Mouse (Mus musculus) midbrain, embryonic 11.5 days (tissue): ENCODE results near the gene Vps13d. TPM values are rescaled to one million over a fixed set of nuclear protein-coding genes. Genes with fewer than 3 reads are reported as not detected.

ENCODE experiments used
- ATAC-seq: fragments of 200-750 bp; cut with Nextera tagmentation; 2 replicates; pipeline ENCODE4 v1.8.0; 2017; ENCODE audit warnings: moderate TSS enrichment, moderate library complexity; ENCODE audit not compliant: low FRiP score
- DNase-seq: peaks from one replicate; pipeline ENCODE4 v3.0.0; 2015; ENCODE audit warnings: low spot score; ENCODE audit errors: missing footprints
- H3K27ac ChIP-seq: fragments of 300-500 bp; sonication (generic); 2 replicates; pipeline ENCODE4 v1.5.1; 2014; ENCODE audit warnings: low read depth, low read length
- H3K27me3 ChIP-seq: fragments of 300-500 bp; sonication (generic); 2 replicates; pipeline ENCODE4 v1.6.1; 2014; ENCODE audit warnings: mild to moderate bottlenecking, low read length, moderate library complexity, mixed read lengths; ENCODE audit not compliant: control insufficient read depth, insufficient read depth
- H3K36me3 ChIP-seq: fragments of 300-500 bp; sonication (generic); 2 replicates; pipeline ENCODE4 v1.6.1; 2014; ENCODE audit warnings: mild to moderate bottlenecking, low read length, moderate library complexity, mixed read lengths; ENCODE audit not compliant: control insufficient read depth, insufficient read depth
- H3K4me1 ChIP-seq: fragments of 300-500 bp; sonication (generic); 2 replicates; pipeline ENCODE4 v1.6.1; 2014; ENCODE audit warnings: low read length; ENCODE audit not compliant: control insufficient read depth, insufficient read depth
- H3K4me2 ChIP-seq: fragments of 300-500 bp; sonication (generic); 2 replicates; pipeline ENCODE4 v1.6.1; 2014; ENCODE audit warnings: mild to moderate bottlenecking, moderate library complexity
- H3K4me3 ChIP-seq: fragments of 300-500 bp; sonication (generic); 2 replicates; pipeline ENCODE4 v1.5.1; 2014; ENCODE audit warnings: low read depth, low read length
- H3K9ac ChIP-seq: fragments of 300-500 bp; sonication (generic); 2 replicates; pipeline ENCODE4 v1.6.1; 2014; ENCODE audit warnings: low read length
- H3K9me3 ChIP-seq: fragments of 300-500 bp; sonication (generic); 2 replicates; pipeline ENCODE4 v1.6.1; 2016; ENCODE audit warnings: low read length; ENCODE audit not compliant: control insufficient read depth
- WGBS: fragments of 180-500 bp; shearing (Covaris S2); extraction: QIAGEN DNeasy Blood & Tissue Kit; methylation state at CpG from one replicate; pipeline ENCODE4 v1.1.7; 2014; 5-methylcytosine and 5-hydroxymethylcytosine counted together
- polyA plus RNA-seq: library from polyadenylated mRNA; unstranded; fragments of >200 nt; fragmentation: Nextera tagmentation; extraction: Ambion mirVana; gene quantifications from 2 replicates; pipeline ENCODE4 v1.2.1, GENCODE M21; 2014

Vps13d gene
- polyA plus RNA-seq, 1 experiment from 2014 or later: 8.7 TPM

DNA sequence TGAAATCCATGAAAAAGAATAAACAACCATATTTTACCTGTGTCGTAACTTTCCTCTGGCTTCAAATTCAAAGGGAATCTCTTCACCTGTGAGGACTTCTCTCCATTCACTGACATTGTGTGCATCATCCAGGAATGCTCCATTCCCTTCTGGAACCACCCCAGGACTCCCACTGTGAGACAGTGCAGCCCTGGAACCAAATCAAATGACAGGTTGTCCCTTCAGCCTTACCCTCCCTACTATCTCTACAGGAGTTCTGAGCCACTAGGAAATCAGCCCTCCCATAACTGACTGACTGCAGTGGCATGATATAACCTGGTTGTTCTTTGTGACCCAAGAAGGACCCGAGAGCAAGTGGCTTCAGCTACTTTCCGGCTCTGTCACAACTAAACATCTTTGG, 96.8 kb downstream of the Vps13d start:
- no peak overlapping the region for H3K27ac ChIP-seq
- DNase-seq: no peak
- H3K4me2 ChIP-seq: no peak overlapping the region
- 0 out of 2 replicates have a peak, but pooled peaks cover 4% of the 10 kb centered on the region for H3K36me3 ChIP-seq
- H3K9me3 ChIP-seq: no peaks in the 10 kb centered on the region
- no peak overlapping the region for H3K9ac ChIP-seq
- no peak for ATAC-seq
- WGBS: 98% methylated on average over 3 of the region's 3 CpGs
- no peaks in the 10 kb centered on the region for H3K27me3 ChIP-seq
- H3K4me1 ChIP-seq: no peaks in the 10 kb centered on the region; the same call in 1 of the 2 replicates
- no peak overlapping the region for H3K4me3 ChIP-seq

DNA sequence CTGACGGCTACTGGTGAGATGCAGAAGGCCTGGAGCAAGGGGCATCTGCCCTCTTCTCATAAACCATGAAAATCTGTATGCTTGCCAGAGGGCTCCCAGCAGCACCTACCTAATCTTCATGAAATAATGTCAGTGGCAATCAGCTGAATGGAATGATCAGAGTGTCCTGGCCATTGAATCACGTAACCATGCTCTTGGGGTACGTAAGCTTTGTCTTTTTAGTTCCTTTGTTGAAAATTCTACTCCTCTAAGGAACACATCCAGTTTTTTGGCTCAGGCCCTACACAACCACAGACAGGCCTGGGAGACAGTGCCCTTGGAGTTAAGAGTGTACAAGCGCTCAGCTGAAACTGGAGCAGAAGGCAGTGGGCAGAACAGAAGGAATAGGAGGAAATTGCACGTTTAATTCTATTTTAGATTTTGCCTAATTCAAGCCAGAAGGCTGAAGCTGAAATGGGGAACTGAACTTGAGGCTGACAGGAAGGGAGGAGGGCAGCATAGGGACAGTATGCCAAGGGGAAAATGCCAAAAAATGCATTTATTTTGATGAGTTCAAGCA, 98.2 kb downstream of the Vps13d start:
- H3K4me3 ChIP-seq: no peak overlapping the region
- no peak overlapping the region for H3K9ac ChIP-seq
- no peak for DNase-seq
- H3K4me2 ChIP-seq: no peak overlapping the region
- 0 out of 2 replicates have a peak, but pooled peaks cover 4% of the 10 kb centered on the region for H3K36me3 ChIP-seq
- ATAC-seq: no peak
- no peaks in the 10 kb centered on the region; the same call in 1 of the 2 replicates for H3K4me1 ChIP-seq
- no peaks in the 10 kb centered on the region for H3K27me3 ChIP-seq
- H3K9me3 ChIP-seq: no peaks in the 10 kb centered on the region
- H3K27ac ChIP-seq: no peak overlapping the region
- WGBS: 86% methylated on average over 5 of the region's 5 CpGs

DNA sequence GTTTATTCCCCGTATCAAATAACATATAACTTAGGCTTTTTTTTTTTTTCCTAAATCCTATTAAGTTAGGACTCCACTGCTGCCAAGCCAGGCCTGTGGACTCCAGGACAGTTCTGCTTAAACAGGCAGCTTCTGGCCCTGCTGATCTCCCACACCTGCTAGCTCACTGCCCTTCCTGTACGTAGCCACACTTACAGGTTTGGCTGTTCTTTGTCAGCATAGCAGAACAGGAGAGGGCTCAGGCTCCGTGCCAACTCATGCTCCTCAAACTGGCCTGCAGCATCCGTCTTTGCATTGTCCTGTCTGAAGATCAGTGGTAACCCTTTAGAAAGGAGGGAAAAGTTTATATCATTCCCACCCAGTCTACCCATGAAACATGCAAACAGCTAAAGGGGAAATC, 108.3 kb downstream of the Vps13d start:
- no peaks in the 10 kb centered on the region for H3K4me1 ChIP-seq
- H3K4me3 ChIP-seq: no peak overlapping the region
- H3K27ac ChIP-seq: no peak overlapping the region
- H3K9ac ChIP-seq: no peak overlapping the region
- H3K36me3 ChIP-seq: peaks cover 3% of the 10 kb centered on the region; the same call in 1 of the 2 replicates
- H3K27me3 ChIP-seq: no peaks in the 10 kb centered on the region
- H3K4me2 ChIP-seq: no peak overlapping the region
- H3K9me3 ChIP-seq: no peaks in the 10 kb centered on the region
- DNase-seq (no peak), ATAC-seq (no peak)
- 89% methylated on average over 4 of the region's 4 CpGs for WGBS

DNA sequence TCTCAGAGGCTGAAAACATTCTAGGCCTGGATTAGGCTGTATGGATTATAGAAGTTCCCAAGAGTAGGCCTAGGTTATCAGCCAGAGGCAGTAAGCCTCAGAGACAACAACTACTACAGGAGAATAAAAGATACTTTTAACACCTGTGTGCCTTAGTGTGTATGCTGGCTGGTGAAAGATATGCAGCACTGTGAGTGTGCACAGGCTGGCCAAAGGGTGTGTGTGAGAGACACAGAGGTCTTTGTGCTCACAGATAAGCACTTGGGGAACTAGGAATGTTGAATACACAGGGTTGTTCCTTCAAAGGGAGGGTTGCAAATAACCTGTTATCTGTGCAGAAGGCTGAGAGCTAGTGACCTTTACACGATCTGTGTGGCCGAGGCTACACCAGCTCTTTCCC, 115.5 kb downstream of the Vps13d start:
- Histone ChIP-seq H3K9me3 (no peaks in the 10 kb centered on the region), H3K36me3 (peaks cover 3% of the 10 kb centered on the region; the same call in 1 of the 2 replicates), H3K4me1 (no peaks in the 10 kb centered on the region), H3K4me3 (no peak overlapping the region), H3K4me2 (no peak overlapping the region), H3K9ac (no peak overlapping the region), H3K27ac (no peak overlapping the region), H3K27me3 (no peaks in the 10 kb centered on the region)
- DNase-seq: no peak
- no peak for ATAC-seq
- 93% methylated on average over 2 of the region's 2 CpGs for WGBS

DNA sequence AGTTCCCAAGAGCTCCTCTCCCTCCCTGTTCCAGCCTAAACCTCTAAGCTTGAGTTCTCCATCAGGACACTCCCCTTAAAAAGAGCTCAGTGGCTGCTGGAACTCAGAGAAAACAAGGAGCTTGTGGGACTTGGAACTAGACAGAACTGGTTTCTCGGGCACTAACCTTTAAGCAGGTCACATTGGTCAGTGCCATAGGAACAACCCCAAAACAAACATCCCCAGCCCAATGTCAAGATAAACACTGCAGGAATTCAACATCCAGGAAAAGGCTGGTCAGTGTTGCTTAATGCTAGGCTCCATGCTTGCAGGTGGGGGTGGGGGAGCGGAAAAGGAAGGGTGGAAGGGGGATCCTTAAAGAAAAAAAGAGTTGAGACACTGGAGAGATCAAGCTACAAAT, 120.5 kb downstream of the Vps13d start:
- ATAC-seq (no peak), DNase-seq (no peak)
- Histone ChIP-seq H3K4me2 (no peak overlapping the region), H3K9ac (no peak overlapping the region), H3K4me3 (no peak overlapping the region), H3K9me3 (no peaks in the 10 kb centered on the region), H3K27ac (no peak overlapping the region), H3K27me3 (no peaks in the 10 kb centered on the region), H3K4me1 (no peaks in the 10 kb centered on the region), H3K36me3 (peaks cover 3% of the 10 kb centered on the region; the same call in 1 of the 2 replicates)
- 76% methylated on average over 2 of the region's 2 CpGs for WGBS

DNA sequence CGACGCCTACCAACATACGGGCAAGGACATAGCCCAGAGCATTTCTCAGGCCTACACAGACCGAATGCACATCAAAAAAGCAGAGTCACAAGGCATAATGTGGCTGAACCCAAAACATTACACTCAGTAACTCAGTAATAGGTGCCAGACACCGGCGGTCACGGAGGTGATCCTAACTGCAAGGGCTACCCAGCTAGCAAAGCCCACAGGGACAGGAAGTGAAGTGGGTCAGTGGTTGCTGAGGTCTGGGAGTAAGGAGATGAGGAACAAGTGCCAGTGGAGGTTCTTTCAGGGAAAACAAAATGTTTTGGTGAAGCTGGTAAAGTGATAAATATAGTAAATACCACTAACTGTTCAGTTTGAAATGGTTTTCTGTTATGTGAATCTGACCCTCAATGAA, 121.1 kb downstream of the Vps13d start:
- no peak overlapping the region for H3K4me2 ChIP-seq
- H3K9ac ChIP-seq: no peak overlapping the region
- H3K27me3 ChIP-seq: no peaks in the 10 kb centered on the region
- ATAC-seq: no peak
- DNase-seq: no peak
- no peak overlapping the region for H3K4me3 ChIP-seq
- H3K4me1 ChIP-seq: no peaks in the 10 kb centered on the region
- peaks cover 3% of the 10 kb centered on the region; the same call in 1 of the 2 replicates for H3K36me3 ChIP-seq
- no peak overlapping the region for H3K27ac ChIP-seq
- H3K9me3 ChIP-seq: no peaks in the 10 kb centered on the region
- 90% methylated on average over 7 of the region's 7 CpGs for WGBS

DNA sequence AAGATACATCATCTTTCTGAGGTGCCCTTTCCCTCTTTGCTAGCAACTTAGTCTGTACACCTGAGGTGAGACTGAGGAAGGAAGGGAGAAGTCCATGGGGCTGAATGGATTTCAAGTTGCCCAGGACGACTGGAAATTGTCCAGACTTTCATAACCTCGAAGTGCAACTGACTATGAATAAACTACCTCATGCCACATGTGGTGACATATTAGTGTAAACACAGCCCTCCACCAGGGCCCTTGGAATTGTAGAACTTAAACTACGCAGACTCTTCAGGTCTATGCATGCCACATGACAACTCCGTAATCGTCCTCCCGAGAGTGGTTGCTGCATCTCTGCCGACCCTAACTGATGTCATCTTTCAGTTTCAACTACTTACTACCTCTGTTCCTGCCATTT, 122.9 kb downstream of the Vps13d start:
- Histone ChIP-seq H3K4me3 (no peak overlapping the region), H3K9ac (no peak overlapping the region), H3K36me3 (peaks cover 3% of the 10 kb centered on the region; the same call in 1 of the 2 replicates), H3K9me3 (no peaks in the 10 kb centered on the region), H3K27me3 (no peaks in the 10 kb centered on the region), H3K4me2 (no peak overlapping the region), H3K27ac (no peak overlapping the region), H3K4me1 (peaks cover 7% of the 10 kb centered on the region)
- 91% methylated on average over 7 of the region's 7 CpGs for WGBS
- DNase-seq: no peak
- ATAC-seq: no peak

DNA sequence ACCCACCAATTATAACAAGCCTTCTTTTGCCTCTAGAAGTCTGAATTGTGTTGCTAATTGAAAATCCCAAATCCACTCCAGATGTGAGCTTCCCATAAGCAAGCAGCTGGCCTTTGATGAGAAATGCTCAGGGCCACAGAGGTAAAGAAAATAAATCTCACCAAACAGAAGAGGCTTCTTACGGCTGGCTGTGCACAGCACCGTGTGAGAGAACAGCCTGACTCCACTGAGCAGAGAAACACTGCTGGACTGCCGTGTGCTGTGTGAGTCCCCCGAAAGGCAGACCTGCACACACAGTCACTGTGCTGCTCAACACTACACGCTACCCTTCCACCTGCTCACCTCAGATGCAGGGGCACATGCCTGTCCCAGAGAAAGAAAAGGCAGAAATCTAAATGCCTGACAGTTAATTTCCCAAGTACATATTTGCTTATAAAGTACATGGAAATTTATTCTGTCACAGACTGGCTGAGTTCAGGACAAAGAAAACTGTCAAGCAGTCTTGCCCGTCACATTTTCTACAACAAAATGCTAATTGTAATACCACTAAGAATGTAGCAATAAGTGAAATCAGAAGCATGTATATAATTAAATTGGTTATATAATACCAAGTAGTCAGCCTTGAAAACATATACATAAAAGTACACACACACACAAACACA, 127.7 kb downstream of the Vps13d start:
- WGBS: 23% methylated on average over 6 of the region's 6 CpGs
- 0 out of 2 replicates have a peak overlapping the region, but pooled peaks have one; percentile 3 for H3K4me2 ChIP-seq
- no peak overlapping the region for H3K4me3 ChIP-seq
- H3K27ac ChIP-seq: peak overlapping the region; percentile 48; the same call in 1 of the 2 replicates
- H3K4me1 ChIP-seq: peaks cover 12% of the 10 kb centered on the region
- H3K9ac ChIP-seq: peak overlapping the region; percentile 20; the same call in 1 of the 2 replicates
- H3K27me3 ChIP-seq: no peaks in the 10 kb centered on the region
- H3K36me3 ChIP-seq: peaks cover 5% of the 10 kb centered on the region
- peak; percentile 87 for DNase-seq
- H3K9me3 ChIP-seq: no peaks in the 10 kb centered on the region
- peak; percentile 92 for ATAC-seq

DNA sequence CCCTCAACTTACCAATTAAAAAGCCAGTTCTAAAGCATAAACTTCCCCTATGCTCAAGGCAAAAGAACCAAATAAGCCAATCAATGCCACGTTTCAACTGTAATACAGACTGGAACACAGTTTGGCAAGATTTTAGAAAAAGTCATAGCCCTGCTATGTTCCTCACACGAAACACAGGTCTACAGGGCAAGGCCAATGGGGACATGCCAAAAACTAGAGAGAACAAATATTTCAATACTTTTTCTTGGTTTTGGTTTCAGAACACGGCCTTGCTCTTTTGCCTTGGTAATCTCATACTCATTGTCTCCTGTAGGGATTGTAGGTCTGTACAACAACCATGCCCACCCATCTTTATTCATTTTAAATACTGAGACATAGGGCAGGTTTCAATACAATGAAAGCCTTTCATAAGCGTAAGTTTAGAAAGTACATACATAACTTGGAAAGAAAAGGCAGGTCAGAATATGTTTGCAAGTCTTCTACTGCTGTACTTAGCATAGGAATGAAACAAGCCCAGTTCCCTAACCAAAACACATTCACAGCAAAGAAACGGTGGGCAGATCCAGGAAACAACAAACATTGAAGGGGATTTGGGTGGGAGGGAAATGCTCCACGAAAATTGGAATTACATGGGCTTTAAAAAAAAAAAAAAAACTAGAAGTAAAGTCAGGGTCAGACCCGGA, 128.3 kb downstream of the Vps13d start:
- H3K27ac ChIP-seq: peak overlapping the region; percentile 48; the same call in 1 of the 2 replicates

More for the DNA sequence above, 128.3 kb downstream of the Vps13d start:
- no peak overlapping the region for H3K9ac ChIP-seq
- 50% methylated on average over 7 of the region's 7 CpGs for WGBS
- H3K4me1 ChIP-seq: peaks cover 12% of the 10 kb centered on the region
- no peaks in the 10 kb centered on the region for H3K27me3 ChIP-seq
- ATAC-seq (peak; percentile 2; the same call in 1 of the 2 replicates), DNase-seq (peak; percentile 82)
- no peak overlapping the region for H3K4me2 ChIP-seq
- no peaks in the 10 kb centered on the region for H3K9me3 ChIP-seq
- no peak overlapping the region for H3K4me3 ChIP-seq
- peaks cover 9% of the 10 kb centered on the region for H3K36me3 ChIP-seq
